Mouse (Mus musculus): ENCODE results near the gene Galc.

DNA sequence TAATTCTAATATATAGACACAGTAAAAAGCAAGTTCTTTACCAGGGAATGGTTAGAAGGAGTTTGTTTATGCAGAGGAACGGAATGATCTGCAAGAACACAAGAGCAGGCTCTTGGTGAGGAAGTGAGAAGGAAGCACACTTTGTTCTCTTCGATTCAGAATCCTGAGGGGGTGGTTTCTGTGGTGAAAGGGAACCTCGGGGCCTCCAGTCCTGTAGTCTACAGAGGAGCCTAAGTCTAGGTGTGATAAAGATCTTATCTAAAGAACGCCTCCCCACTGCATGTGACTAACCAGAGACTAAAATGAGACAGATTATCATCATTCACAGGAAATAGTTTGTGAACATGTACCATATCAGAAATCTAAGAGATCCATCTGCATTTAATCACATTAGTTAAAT is 12.4 kb downstream of the Galc start:
- TF ChIP-seq CTCF (IDR thresholded peaks at IDR 0.05; ENCODE audit: extremely low read depth, insufficient read depth, low read length) = no peak
- no peak for TF ChIP-seq POLR2A (IDR thresholded peaks at IDR 0.05; ENCODE audit: extremely low read depth, insufficient read depth, low read length)

Measured in cortical plate, adult 2 months (tissue).